Mouse (Mus musculus) CD8-positive naive resting alpha-beta T cell, adult 57 days (primary cell): ENCODE measurements around the gene Arnt. TPM values are rescaled to one million over a fixed set of nuclear protein-coding genes. Genes with fewer than 3 reads are reported as not detected.

Experiments
- total RNA-seq: library from RNA; stranded (reverse); gene quantifications from one replicate; pipeline ENCODE4 v1.2.4, GENCODE M21; 2023

Gene Arnt
- 70.6 TPM for total RNA-seq

GRCm38 (mm10) chr3:95434136-95434982, at the start of gene Arnt:
TSS of gene Arnt (plus strand) at chr3:95434388.

GRCm38 (mm10) chr3:95402741-95403140, 31.4 kb upstream of the Arnt start, which contains the start of gene 4930558C23Rik:
TSS of gene 4930558C23Rik (minus strand) at chr3:95402841.

GRCm38 (mm10) chr3:95499024-95499423, 64.8 kb downstream of the Arnt start, which contains the start of gene Ctsk:
TSS of gene Ctsk (plus strand) at chr3:95499256.

GRCm38 (mm10) chr3:95526622-95527211, 92.5 kb downstream of the Arnt start, which contains the start of gene Ctss:
TSS of gene Ctss (plus strand) at chr3:95526786.

Other genes starting within 250 kb of the Arnt start
- gene Gabpb2, start 216.5 kb upstream of the Arnt start, total RNA-seq = 79.5 TPM
- 223 TPM for gene Cdc42se1, start 205.7 kb upstream of the Arnt start, total RNA-seq
- gene Mllt11, start 202.2 kb upstream of the Arnt start, total RNA-seq = 15.7 TPM
- not detected for gene Gm128, start 192.8 kb upstream of the Arnt start, total RNA-seq
- gene Bnipl, start 183.2 kb upstream of the Arnt start, total RNA-seq = not detected
- 14.1 TPM for gene Mindy1, start 153.0 kb upstream of the Arnt start, total RNA-seq
- gene Prune1, start 152.3 kb upstream of the Arnt start, total RNA-seq = 8.6 TPM
- gene Anxa9, start 127.2 kb upstream of the Arnt start, total RNA-seq = 0.31 TPM
- 95.4 TPM for gene Cers2, start 119.6 kb upstream of the Arnt start, total RNA-seq
- 36.6 TPM for gene Setdb1, start 77.2 kb upstream of the Arnt start, total RNA-seq
- not detected for gene 4930558C23Rik, start 31.5 kb upstream of the Arnt start, total RNA-seq
- gene Ctsk, start 64.9 kb downstream of the Arnt start, total RNA-seq = 1.9 TPM
- gene Ctss, start 92.4 kb downstream of the Arnt start, total RNA-seq = 89.0 TPM
- not detected for gene Hormad1, start 125.3 kb downstream of the Arnt start, total RNA-seq
- gene Golph3l, start 154.5 kb downstream of the Arnt start, total RNA-seq = 26.1 TPM
- gene Ensa, start 190.6 kb downstream of the Arnt start, total RNA-seq = 106 TPM
- 250 TPM for gene Mcl1, start 224.4 kb downstream of the Arnt start, total RNA-seq